Mouse (Mus musculus) liver, embryonic 14.5 days (tissue): ENCODE results near the gene Itpr3. TPM values are rescaled to one million over a fixed set of nuclear protein-coding genes. Genes with fewer than 3 reads are reported as not detected.

ENCODE experiments used
- ATAC-seq: fragments of 200-750 bp; cut with Nextera tagmentation; 2 replicates; pipeline ENCODE4 v1.8.0; 2017; ENCODE audit warnings: moderate number of reproducible peaks, mild to moderate bottlenecking, moderate library complexity; ENCODE audit not compliant: insufficient read depth
- DNase-seq, 3 experiments: peaks; one replicate each; pipeline ENCODE4 v3.0.0-alpha.2; 2012 to 2013; ENCODE audit warnings: low read depth in 3 of 3, low spot score in 3 of 3
- H3K27ac ChIP-seq: fragments of 300-500 bp; sonication (generic); 2 replicates; pipeline ENCODE4 v1.5.1; 2014; ENCODE audit warnings: moderate library complexity, mild to moderate bottlenecking, control low read depth, inconsistent platforms
- H3K27me3 ChIP-seq: fragments of 300-500 bp; sonication (generic); 2 replicates; pipeline ENCODE4 v1.6.1; 2014; ENCODE audit warnings: mild to moderate bottlenecking, low read length, moderate library complexity; ENCODE audit not compliant: control insufficient read depth, insufficient read depth
- H3K36me3 ChIP-seq: fragments of 300-500 bp; sonication (generic); replicated peaks from 2 replicates; pipeline ENCODE4 v1.6.1; 2014; ENCODE audit warnings: low read depth; ENCODE audit not compliant: control insufficient read depth, insufficient read depth
- H3K4me1 ChIP-seq, 2 experiments: fragments of 200-500 bp in 1 of 2; fragments of 300-500 bp in 1 of 2; sonication (generic) in 1 of 2; replicated peaks; 2 replicates each; pipeline ENCODE4 v1.6.1; 2012 to 2014; ENCODE audit warnings: antibody characterized with exemption in 1 of 2, inconsistent platforms in 1 of 2, low read length in 1 of 2; ENCODE audit not compliant: control insufficient read depth in 2 of 2, insufficient read depth in 2 of 2
- H3K4me2 ChIP-seq: fragments of 300-500 bp; sonication (generic); 2 replicates; pipeline ENCODE4 v1.6.1; 2014; ENCODE audit warnings: low read depth, mild to moderate bottlenecking, control low read depth, moderate library complexity
- H3K4me3 ChIP-seq, 2 experiments: fragments of 200-500 bp in 1 of 2; fragments of 300-500 bp in 1 of 2; sonication (generic) in 1 of 2; 2 replicates each; pipeline ENCODE4 v1.5.1; 2012 to 2014; ENCODE audit warnings: low read depth in 2 of 2, low read length in 2 of 2, mild to moderate bottlenecking in 2 of 2, control low read depth in 1 of 2, inconsistent platforms in 1 of 2, moderate library complexity in 1 of 2; ENCODE audit not compliant: insufficient read depth in 1 of 2
- H3K9ac ChIP-seq: fragments of 300-500 bp; sonication (generic); replicated peaks from 2 replicates; pipeline ENCODE4 v1.6.1; 2014; ENCODE audit warnings: mild to moderate bottlenecking, control low read depth, moderate library complexity
- H3K9me3 ChIP-seq: fragments of 300-500 bp; sonication (generic); 2 replicates; pipeline ENCODE4 v1.6.1; 2016; ENCODE audit warnings: low read length, mixed read lengths; ENCODE audit not compliant: control insufficient read depth
- CTCF ChIP-seq: IDR thresholded peaks from 2 replicates; pipeline ENCODE4 v1.5.1; 2016; ENCODE audit warnings: antibody characterized with exemption, low read depth, control low read depth
- EP300 ChIP-seq: IDR thresholded peaks from 2 replicates; pipeline ENCODE4 v1.6.1; 2016; ENCODE audit warnings: antibody characterized with exemption, low read depth
- WGBS: fragments of 180-500 bp; shearing (Covaris S2); extraction: QIAGEN DNeasy Blood & Tissue Kit; methylation state at CpG from one replicate; pipeline ENCODE4 v1.1.7; 2014; ENCODE audit not compliant: insufficient replicate concordance; 5-methylcytosine and 5-hydroxymethylcytosine counted together
- polyA plus RNA-seq, 2 experiments: library from polyadenylated mRNA; depleted of rRNA in 1 of 2; stranded (reverse) in 1 of 2; unstranded in 1 of 2; fragments of >200 nt; fragmentation: Nextera tagmentation in 1 of 2; extraction: Ambion mirVana in 1 of 2; gene quantifications; 2 replicates each; pipeline versions ENCODE4 v1.2.1 to v1.2.3; 2012 to 2014

Gene Itpr3
- polyA plus RNA-seq, 2 experiments = 0.53 to 0.96 TPM

- Histone ChIP-seq H3K9me3 (no peaks in the 10 kb centered on the region), H3K4me3 (no peak overlapping the region), H3K4me2 (no peak overlapping the region), H3K36me3 (no peaks in the 10 kb centered on the region; the same call in none of the 2 replicates), H3K27me3 (no peaks in the 10 kb centered on the region), H3K9ac (no peak overlapping the region), H3K4me1 (peaks cover 9 to 15% of the 10 kb centered on the region in 2 experiments), H3K27ac (no peak overlapping the region)
- 78% methylated on average over 13 of the region's 13 CpGs for WGBS
- ATAC-seq = no peak
- TF ChIP-seq EP300 (no peak), CTCF (no peak)
- DNase-seq = no peak
These were observed 72.2 kb downstream of the Itpr3 start for GRCm38 (mm10) chr17:27129291-27129690.

GRCm38 (mm10) chr17:27129819-27130218 is 72.7 kb downstream of the Itpr3 start:
- TF ChIP-seq EP300 (no peak), CTCF (no peak)
- Histone ChIP-seq H3K9me3 (no peaks in the 10 kb centered on the region), H3K4me1 (peaks cover 12 to 18% of the 10 kb centered on the region in 2 experiments), H3K27ac (no peak overlapping the region), H3K36me3 (no peaks in the 10 kb centered on the region; the same call in 1 of the 2 replicates), H3K4me2 (no peak overlapping the region), H3K4me3 (no peak overlapping the region), H3K27me3 (no peaks in the 10 kb centered on the region), H3K9ac (no peak overlapping the region)
- no peak for DNase-seq
- ATAC-seq = no peak
- 74% methylated on average over 7 of the region's 7 CpGs for WGBS

- no peak overlapping the region for H3K4me2 ChIP-seq
- ATAC-seq (no peak), DNase-seq (no peak)
- H3K9ac ChIP-seq = no peak overlapping the region
- H3K4me3 ChIP-seq = no peak overlapping the region
- no peak overlapping the region for H3K27ac ChIP-seq
- WGBS = 67% methylated on average over 9 of the region's 9 CpGs
- H3K9me3 ChIP-seq = no peaks in the 10 kb centered on the region
- no peaks in the 10 kb centered on the region; the same call in 1 of the 2 replicates for H3K36me3 ChIP-seq
- H3K27me3 ChIP-seq = no peaks in the 10 kb centered on the region
- peaks cover 16 to 22% of the 10 kb centered on the region in 2 experiments for H3K4me1 ChIP-seq
- TF ChIP-seq CTCF = no peak
- TF ChIP-seq EP300 = no peak
These were observed 73.1 kb downstream of the Itpr3 start for GRCm38 (mm10) chr17:27130246-27130645.

GRCm38 (mm10) chr17:27131240-27131665 is 74.1 kb downstream of the Itpr3 start:
- H3K27me3 ChIP-seq = no peaks in the 10 kb centered on the region
- no peak overlapping the region for H3K4me2 ChIP-seq
- WGBS = 76% methylated on average over 10 of the region's 10 CpGs
- H3K27ac ChIP-seq = no peak overlapping the region
- no peak overlapping the region for H3K4me3 ChIP-seq
- ATAC-seq (no peak), DNase-seq (no peak)
- H3K9ac ChIP-seq = no peak overlapping the region
- no peaks in the 10 kb centered on the region for H3K9me3 ChIP-seq
- no peaks in the 10 kb centered on the region for H3K36me3 ChIP-seq
- H3K4me1 ChIP-seq = peaks cover 16 to 24% of the 10 kb centered on the region in 2 experiments
- no peak for TF ChIP-seq CTCF
- no peak for TF ChIP-seq EP300

GRCm38 (mm10) chr17:27132238-27132637 is 75.1 kb downstream of the Itpr3 start:
- H3K9me3 ChIP-seq = no peaks in the 10 kb centered on the region
- ATAC-seq (no peak), DNase-seq (no peak)
- H3K4me2 ChIP-seq = no peak overlapping the region
- no peaks in the 10 kb centered on the region for H3K36me3 ChIP-seq
- no peaks in the 10 kb centered on the region for H3K27me3 ChIP-seq
- H3K27ac ChIP-seq = no peak overlapping the region
- no peak overlapping the region for H3K9ac ChIP-seq
- 82% methylated on average over 10 of the region's 10 CpGs for WGBS
- H3K4me3 ChIP-seq = no peak overlapping the region
- peaks cover 16 to 24% of the 10 kb centered on the region in 2 experiments for H3K4me1 ChIP-seq
- TF ChIP-seq EP300 = no peak
- no peak for TF ChIP-seq CTCF
